Mouse (Mus musculus): ENCODE results near the gene Espn. TPM values are rescaled to one million over a fixed set of nuclear protein-coding genes. Genes with fewer than 3 reads are reported as not detected.

The Espn gene
- polyA plus RNA-seq, 1 experiment from 2014 or later: 13.8 TPM

DNA sequence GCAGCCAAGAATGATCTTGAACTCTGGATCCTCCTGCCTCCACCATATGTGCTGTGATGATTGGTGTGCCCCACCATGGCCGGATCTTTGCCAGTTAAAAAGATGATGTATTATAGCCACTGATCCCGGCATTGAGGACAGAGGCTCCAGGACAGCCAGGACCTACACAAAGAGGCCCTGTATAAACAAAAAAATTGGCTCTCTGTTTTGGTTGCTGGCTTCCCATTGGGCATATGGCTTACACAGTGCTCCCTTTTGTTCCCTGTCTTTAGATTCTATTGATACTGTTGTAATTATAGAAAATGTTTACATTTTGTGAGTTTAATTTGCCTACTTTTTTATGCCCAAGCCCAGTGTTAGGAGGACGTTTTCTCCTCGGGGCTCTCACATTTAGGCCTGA lies 40.4 kb upstream of the Espn start:
- Histone ChIP-seq H3K9ac (ENCODE audit: low read length) (no peak overlapping the region), H3K4me1 (replicated peaks; ENCODE audit: control insufficient read depth, insufficient read depth) (no peaks in the 10 kb centered on the region), H3K27me3 (ENCODE audit: control insufficient read depth, insufficient read depth, low read length) (no peaks in the 10 kb centered on the region), H3K4me3 (ENCODE audit: low read depth, low read length) (no peak overlapping the region), H3K27ac (replicated peaks) (no peak overlapping the region), H3K36me3 (ENCODE audit: control insufficient read depth, insufficient read depth, low read length) (no peaks in the 10 kb centered on the region), H3K9me3 (ENCODE audit: control insufficient read depth, low read length) (no peaks in the 10 kb centered on the region), H3K4me2 (replicated peaks; ENCODE audit: low read depth) (no peak overlapping the region)
- 23% methylated on average over 4 of the region's 4 CpGs for WGBS
- ATAC-seq (ENCODE audit: low FRiP score, low TSS enrichment) (no peak), DNase-seq (ENCODE audit: low spot score) (no peak)
- TF ChIP-seq CTCF (IDR thresholded peaks at IDR 0.05; ENCODE audit: low read depth): no peak
- no peak for TF ChIP-seq EP300 (optimal IDR thresholded peaks at IDR 0.05)

DNA sequence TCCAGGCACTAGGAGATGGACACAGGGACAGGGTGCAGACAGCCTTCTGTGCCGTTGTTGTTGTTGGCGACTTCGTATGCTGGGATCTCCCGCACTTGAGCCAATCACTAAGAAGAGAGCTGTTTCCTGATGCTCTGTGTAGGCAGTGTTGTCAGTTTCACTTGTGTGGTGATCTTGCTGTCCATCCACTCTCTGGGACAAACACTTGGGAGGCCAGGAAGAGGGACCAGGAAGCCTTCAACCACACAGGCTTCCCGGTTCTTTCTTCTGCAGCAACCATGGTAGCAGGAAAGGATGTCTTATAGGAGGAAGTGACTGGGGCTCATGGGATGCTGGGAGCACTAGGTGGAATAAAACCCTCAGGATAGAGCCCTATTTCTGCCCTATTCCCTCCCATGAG lies 38.5 kb upstream of the Espn start:
- Histone ChIP-seq H3K4me2 (replicated peaks; ENCODE audit: low read depth) (no peak overlapping the region), H3K4me3 (ENCODE audit: low read depth, low read length) (no peak overlapping the region), H3K9me3 (ENCODE audit: control insufficient read depth, low read length) (no peaks in the 10 kb centered on the region), H3K4me1 (replicated peaks; ENCODE audit: control insufficient read depth, insufficient read depth) (peaks cover 9% of the 10 kb centered on the region), H3K9ac (ENCODE audit: low read length) (no peak overlapping the region), H3K36me3 (ENCODE audit: control insufficient read depth, insufficient read depth, low read length) (no peaks in the 10 kb centered on the region), H3K27ac (replicated peaks) (peak overlapping the region; percentile 40; the same call in 1 of the 2 replicates), H3K27me3 (ENCODE audit: control insufficient read depth, insufficient read depth, low read length) (no peaks in the 10 kb centered on the region)
- WGBS: 73% methylated on average over 5 of the region's 5 CpGs
- TF ChIP-seq EP300 (optimal IDR thresholded peaks at IDR 0.05): no peak
- TF ChIP-seq CTCF (IDR thresholded peaks at IDR 0.05; ENCODE audit: low read depth): no peak
- DNase-seq (ENCODE audit: low spot score): no peak
- ATAC-seq (ENCODE audit: low FRiP score, low TSS enrichment): no peak

DNA sequence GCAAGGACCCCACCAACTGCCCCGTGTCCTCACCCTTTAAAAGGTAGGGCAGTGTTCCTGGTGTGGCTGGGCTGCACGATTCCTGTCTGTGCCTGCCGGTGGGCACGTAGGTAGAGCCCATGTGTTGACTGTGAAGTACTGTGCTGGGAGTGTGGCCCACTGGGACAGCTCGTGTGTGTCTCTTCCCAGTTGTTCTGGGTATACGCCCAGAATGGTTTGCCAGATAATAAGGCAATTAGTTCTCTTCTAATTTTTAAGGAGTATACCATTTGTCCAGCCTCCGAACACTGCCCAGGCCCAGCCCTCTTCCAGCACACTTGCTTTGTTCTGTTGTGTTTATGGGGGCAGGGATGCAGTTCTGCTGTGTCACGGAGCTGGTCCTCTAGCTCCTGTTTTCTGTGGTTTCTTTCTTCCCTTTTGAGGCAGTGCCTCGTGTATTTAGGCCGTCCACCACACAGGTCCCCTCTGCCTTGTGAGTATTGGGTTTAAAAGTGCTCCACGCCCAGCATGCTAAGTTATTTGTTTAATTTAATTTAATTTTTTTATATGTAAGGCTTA lies 38.0 kb upstream of the Espn start:
- H3K4me3 ChIP-seq (ENCODE audit: low read depth, low read length): no peak overlapping the region
- peaks cover 12% of the 10 kb centered on the region for H3K4me1 ChIP-seq (replicated peaks; ENCODE audit: control insufficient read depth, insufficient read depth)
- no peak overlapping the region for H3K4me2 ChIP-seq (replicated peaks; ENCODE audit: low read depth)
- WGBS: 62% methylated on average over 11 of the region's 11 CpGs
- no peak for TF ChIP-seq EP300 (optimal IDR thresholded peaks at IDR 0.05)
- TF ChIP-seq CTCF (IDR thresholded peaks at IDR 0.05; ENCODE audit: low read depth): no peak
- no peak overlapping the region for H3K9ac ChIP-seq (ENCODE audit: low read length)
- no peaks in the 10 kb centered on the region for H3K27me3 ChIP-seq (ENCODE audit: control insufficient read depth, insufficient read depth, low read length)
- DNase-seq (ENCODE audit: low spot score): no peak
- peak overlapping the region; percentile 40; the same call in 1 of the 2 replicates for H3K27ac ChIP-seq (replicated peaks)
- H3K9me3 ChIP-seq (ENCODE audit: control insufficient read depth, low read length): no peaks in the 10 kb centered on the region
- no peak for ATAC-seq (ENCODE audit: low FRiP score, low TSS enrichment)
- H3K36me3 ChIP-seq (ENCODE audit: control insufficient read depth, insufficient read depth, low read length): no peaks in the 10 kb centered on the region

DNA sequence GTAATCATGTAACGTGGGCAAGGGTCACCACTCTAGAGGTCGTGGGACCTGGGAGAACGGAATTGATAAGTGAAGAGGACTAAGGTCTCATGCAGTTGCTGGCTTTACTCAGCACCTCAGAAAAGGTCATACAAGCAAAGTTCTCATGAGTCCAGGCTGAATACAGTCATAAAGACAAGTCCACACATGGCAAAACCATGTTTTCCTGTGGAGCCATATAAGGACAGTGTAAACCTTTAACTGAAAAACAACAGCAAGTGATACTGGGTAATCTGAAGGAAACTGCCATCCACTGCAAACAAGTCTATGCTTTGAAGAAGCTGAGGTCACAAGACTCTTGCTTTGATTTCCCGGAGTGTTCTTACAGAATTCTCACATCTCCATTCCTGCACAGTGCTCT lies 37.5 kb upstream of the Espn start:
- no peak for DNase-seq (ENCODE audit: low spot score)
- no peak overlapping the region for H3K4me2 ChIP-seq (replicated peaks; ENCODE audit: low read depth)
- 82% methylated on average over 4 of the region's 4 CpGs for WGBS

DNA sequence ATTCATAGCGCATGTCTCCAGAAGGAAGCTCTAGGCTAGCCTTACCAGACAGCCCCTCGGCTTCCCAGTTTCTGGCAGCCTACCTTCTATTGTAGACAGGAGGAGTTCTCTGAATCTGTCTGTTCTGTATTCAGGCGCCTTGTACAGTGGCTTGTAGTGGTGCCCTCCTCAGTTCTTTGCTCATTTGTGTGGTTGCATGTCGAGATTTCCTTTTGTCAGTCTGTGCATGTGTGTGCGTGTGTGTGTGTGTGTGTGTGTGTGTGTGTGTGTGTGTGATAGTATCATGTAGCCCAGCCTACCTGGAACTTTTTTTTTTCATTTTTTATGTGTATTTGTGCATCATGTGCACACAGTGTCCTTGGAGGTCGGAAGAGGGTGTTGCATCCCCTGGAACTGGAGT lies 36.9 kb upstream of the Espn start:
- TF ChIP-seq CTCF (IDR thresholded peaks at IDR 0.05; ENCODE audit: low read depth) (no peak), EP300 (optimal IDR thresholded peaks at IDR 0.05) (no peak)
- no peak for ATAC-seq (ENCODE audit: low FRiP score, low TSS enrichment)
- no peak overlapping the region for H3K4me3 ChIP-seq (ENCODE audit: low read depth, low read length)

More for the DNA sequence above, 37.5 kb upstream of the Espn start:
- no peak for TF ChIP-seq EP300 (optimal IDR thresholded peaks at IDR 0.05)
- TF ChIP-seq CTCF (IDR thresholded peaks at IDR 0.05; ENCODE audit: low read depth): no peak
- ATAC-seq (ENCODE audit: low FRiP score, low TSS enrichment): no peak
- Histone ChIP-seq H3K9me3 (ENCODE audit: control insufficient read depth, low read length) (no peaks in the 10 kb centered on the region), H3K9ac (ENCODE audit: low read length) (no peak overlapping the region), H3K4me1 (replicated peaks; ENCODE audit: control insufficient read depth, insufficient read depth) (peaks cover 15% of the 10 kb centered on the region), H3K27ac (replicated peaks) (peak overlapping the region; percentile 40; the same call in 1 of the 2 replicates), H3K36me3 (ENCODE audit: control insufficient read depth, insufficient read depth, low read length) (no peaks in the 10 kb centered on the region), H3K4me3 (ENCODE audit: low read depth, low read length) (no peak overlapping the region), H3K27me3 (ENCODE audit: control insufficient read depth, insufficient read depth, low read length) (no peaks in the 10 kb centered on the region)

DNA sequence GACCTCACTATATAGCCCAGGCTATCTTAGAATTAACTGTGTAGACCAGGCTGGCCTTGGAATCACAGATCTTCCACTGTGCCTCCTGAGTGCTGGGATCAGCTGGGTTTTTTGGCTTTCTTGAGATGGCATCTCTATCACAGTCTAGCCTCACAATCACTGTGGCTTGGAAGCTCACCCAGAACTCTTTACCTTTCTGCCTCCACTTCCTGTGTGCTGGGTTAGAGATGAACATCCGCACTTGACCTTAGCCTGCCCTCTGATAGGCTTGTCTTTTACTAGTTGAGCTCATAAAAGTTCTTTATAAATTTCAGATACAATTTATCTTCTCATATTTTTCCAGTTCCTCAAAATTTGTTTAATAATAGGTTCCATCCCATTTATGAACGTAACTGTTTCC lies 36.5 kb upstream of the Espn start:
- TF ChIP-seq CTCF (IDR thresholded peaks at IDR 0.05; ENCODE audit: low read depth) (no peak), EP300 (optimal IDR thresholded peaks at IDR 0.05) (no peak)
- ATAC-seq (ENCODE audit: low FRiP score, low TSS enrichment): no peak

More for the DNA sequence above, 36.9 kb upstream of the Espn start:
- H3K4me1 ChIP-seq (replicated peaks; ENCODE audit: control insufficient read depth, insufficient read depth): peaks cover 15% of the 10 kb centered on the region
- H3K27me3 ChIP-seq (ENCODE audit: control insufficient read depth, insufficient read depth, low read length): no peaks in the 10 kb centered on the region
- no peak for DNase-seq (ENCODE audit: low spot score)
- no peaks in the 10 kb centered on the region for H3K9me3 ChIP-seq (ENCODE audit: control insufficient read depth, low read length)
- H3K4me2 ChIP-seq (replicated peaks; ENCODE audit: low read depth): no peak overlapping the region
- H3K27ac ChIP-seq (replicated peaks): no peak overlapping the region
- WGBS: 87% methylated on average over 6 of the region's 6 CpGs
- H3K9ac ChIP-seq (ENCODE audit: low read length): no peak overlapping the region
- no peaks in the 10 kb centered on the region for H3K36me3 ChIP-seq (ENCODE audit: control insufficient read depth, insufficient read depth, low read length)

More for the DNA sequence above, 36.5 kb upstream of the Espn start:
- no peak for DNase-seq (ENCODE audit: low spot score)
- Histone ChIP-seq H3K9ac (ENCODE audit: low read length) (no peak overlapping the region), H3K4me1 (replicated peaks; ENCODE audit: control insufficient read depth, insufficient read depth) (peaks cover 15% of the 10 kb centered on the region), H3K9me3 (ENCODE audit: control insufficient read depth, low read length) (no peaks in the 10 kb centered on the region), H3K36me3 (ENCODE audit: control insufficient read depth, insufficient read depth, low read length) (no peaks in the 10 kb centered on the region), H3K4me2 (replicated peaks; ENCODE audit: low read depth) (no peak overlapping the region), H3K27ac (replicated peaks) (no peak overlapping the region), H3K27me3 (ENCODE audit: control insufficient read depth, insufficient read depth, low read length) (no peaks in the 10 kb centered on the region), H3K4me3 (ENCODE audit: low read depth, low read length) (no peak overlapping the region)
- 93% methylated on average over 2 of the region's 2 CpGs for WGBS

Measured in stomach, postnatal 0 days (tissue).